Mouse (Mus musculus): ENCODE data around the gene Ehd1.

Gene Ehd1

GRCm38 (mm10) chr19:6276426-6277421 is at the start of gene Ehd1:
TSS of gene Ehd1 (plus strand) at chr19:6276725.
- DNase-seq (ENCODE audit: low spot score) = peak; percentile 99

GRCm38 (mm10) chr19:6226763-6227162 is 49.8 kb upstream of the Ehd1 start:
- no peak for DNase-seq (ENCODE audit: low spot score)

GRCm38 (mm10) chr19:6227864-6228263 is 48.7 kb upstream of the Ehd1 start:
- no peak for DNase-seq (ENCODE audit: low spot score)

GRCm38 (mm10) chr19:6230411-6230810 is 46.1 kb upstream of the Ehd1 start:
- DNase-seq (ENCODE audit: low spot score) = no peak

- DNase-seq (ENCODE audit: low spot score) = no peak
Observed at GRCm38 (mm10) chr19:6231036-6231435, 45.5 kb upstream of the Ehd1 start.

GRCm38 (mm10) chr19:6233647-6234046 is 42.9 kb upstream of the Ehd1 start:
- DNase-seq (ENCODE audit: low spot score) = no peak

GRCm38 (mm10) chr19:6234337-6235083 is 42.0 kb upstream of the Ehd1 start:
- DNase-seq (ENCODE audit: low spot score) = no peak

- peak; percentile 92 for DNase-seq (ENCODE audit: low spot score)
Observed at GRCm38 (mm10) chr19:6235084-6236052, 41.2 kb upstream of the Ehd1 start, which contains the start of gene Ppp2r5b. TSS of gene Ppp2r5b (minus strand) at chr19:6235872.

GRCm38 (mm10) chr19:6236053-6236441 is 40.5 kb upstream of the Ehd1 start:
- DNase-seq (ENCODE audit: low spot score) = peak; percentile 94

GRCm38 (mm10) chr19:6236842-6237241 is 39.7 kb upstream of the Ehd1 start:
- DNase-seq (ENCODE audit: low spot score) = no peak

- no peak for DNase-seq (ENCODE audit: low spot score)
Observed at GRCm38 (mm10) chr19:6238740-6239139, 37.8 kb upstream of the Ehd1 start.

- DNase-seq (ENCODE audit: low spot score) = no peak
Observed at GRCm38 (mm10) chr19:6240136-6240535, 36.4 kb upstream of the Ehd1 start.

GRCm38 (mm10) chr19:6240725-6241124 is 35.8 kb upstream of the Ehd1 start:
- DNase-seq (ENCODE audit: low spot score) = no peak

- DNase-seq (ENCODE audit: low spot score) = peak; percentile 99
Observed at GRCm38 (mm10) chr19:6241274-6242107, 35.0 kb upstream of the Ehd1 start, which contains the start of gene Atg2a. TSS of gene Atg2a (plus strand) at chr19:6241668.

GRCm38 (mm10) chr19:6242281-6242680 is 34.2 kb upstream of the Ehd1 start:
- peak; percentile 59 for DNase-seq (ENCODE audit: low spot score)

GRCm38 (mm10) chr19:6243226-6243625 is 33.3 kb upstream of the Ehd1 start:
- DNase-seq (ENCODE audit: low spot score) = no peak

- DNase-seq (ENCODE audit: low spot score) = no peak
Observed at GRCm38 (mm10) chr19:6245806-6246205, 30.7 kb upstream of the Ehd1 start.

GRCm38 (mm10) chr19:6247526-6248300 is 28.8 kb upstream of the Ehd1 start:
- no peak for DNase-seq (ENCODE audit: low spot score)

GRCm38 (mm10) chr19:6253021-6253420 is 23.5 kb upstream of the Ehd1 start:
- DNase-seq (ENCODE audit: low spot score) = no peak

- peak; percentile 37 for DNase-seq (ENCODE audit: low spot score)
Observed at GRCm38 (mm10) chr19:6260428-6260827, 16.1 kb upstream of the Ehd1 start.

All from embryo, embryonic 10 days (tissue).